Comparison of ENCODE assay signal across 12 mouse cellular contexts in the genomic region with DNA sequence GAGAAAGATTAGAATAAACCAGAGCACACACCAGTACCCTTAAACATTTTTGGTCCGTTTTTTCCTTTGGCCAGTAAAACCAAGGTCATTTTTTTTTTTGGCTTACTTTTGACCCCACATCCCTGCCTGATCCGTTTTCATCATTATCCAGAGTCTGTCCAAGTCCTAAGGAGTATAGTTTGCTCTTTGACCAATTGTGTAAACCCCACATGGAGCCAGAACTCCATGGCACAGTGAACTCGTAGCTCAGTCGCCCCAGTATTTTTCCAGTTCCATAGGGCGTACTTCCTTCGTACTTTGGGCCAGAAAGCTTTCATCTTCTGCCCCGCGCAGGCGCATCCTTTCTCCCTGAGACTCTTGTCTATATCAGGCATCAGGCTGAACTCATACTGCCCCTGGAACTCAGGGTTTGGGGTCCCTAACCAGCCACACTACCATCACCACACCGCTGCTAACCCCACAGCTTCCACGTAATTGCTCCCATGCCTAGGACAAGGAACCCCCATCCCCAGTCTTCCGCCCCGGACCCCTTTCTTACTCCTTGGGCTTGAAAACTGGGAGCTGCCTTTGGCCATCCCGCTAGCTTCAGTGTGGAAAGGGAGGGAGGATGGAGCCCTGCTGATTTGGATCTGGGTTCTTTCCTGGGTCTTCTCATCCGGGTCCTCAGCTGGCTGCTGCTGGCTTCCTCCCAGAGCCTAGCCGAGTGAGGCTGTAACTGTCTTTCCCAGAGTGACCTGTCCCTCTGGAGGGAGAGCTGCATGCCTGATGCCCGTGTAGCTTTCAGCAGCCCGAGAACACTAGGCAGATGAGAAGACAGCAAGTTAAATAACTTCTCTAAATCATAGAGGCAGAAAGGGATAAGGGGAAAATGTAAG. TPM values are rescaled to one million over a fixed set of nuclear protein-coding genes. Genes with fewer than 3 reads are reported as not detected.
DNase-seq lines count a peak whose midpoint lies in the region; ATAC-seq lines count a peak whose summit lies in the region.
"Had no signal": no experiment of that assay in that cellular context is flagged by ENCODE, and none has a peak within 500 bp of the region (broad histone marks: within the 10 kb centered on the region; RNA-seq: fewer than 3 reads in every experiment).

No protein-coding gene starts in this region.

- DNase-seq in kidney, postnatal 10 days, result peak; percentile 10
- no peak for DNase-seq in kidney, postnatal 14 days
- peak; percentile 46 for DNase-seq in embryo, embryonic 11 days
- no peak for DNase-seq in limb, embryonic 10.5 days (ENCODE audit: low spot score)
- no peak for DNase-seq in natural killer cell, adult 2 months (ENCODE audit: low spot score in 2 of 2)
- no peak for DNase-seq in cerebellum, adult 18-20 months
- DNase-seq in adrenal gland, adult (ENCODE audit: inconsistent age in 2 of 2, low spot score in 1 of 2), result no peak
- DNase-seq: kidney, postnatal 25 days; lung, adult 18-20 months; thymus, postnatal 36 days had no signal

- peak overlapping the region; percentile 35 for H3K4me2 ChIP-seq in neural tube, embryonic 13.5 days

- no peaks in the 10 kb centered on the region for H3K27me3 ChIP-seq in limb, embryonic 10.5 days (ENCODE audit: low read depth, poor library complexity, severe bottlenecking)
- peaks cover 28% of the 10 kb centered on the region for H3K27me3 ChIP-seq in neural tube, embryonic 13.5 days

- ATAC-seq in neural tube, embryonic 13.5 days (ENCODE audit: low read depth), result no peak
- ATAC-seq: inflammation-experienced regulatory T-cells, adult 6 months had no signal

- peaks cover 6% of the 10 kb centered on the region; the same call in 1 of the 2 replicates for H3K36me3 ChIP-seq in limb, embryonic 10.5 days
- peaks cover 12% of the 10 kb centered on the region for H3K36me3 ChIP-seq in neural tube, embryonic 13.5 days

- no peak overlapping the region for H3K4me3 ChIP-seq in limb, embryonic 10.5 days
- H3K4me3 ChIP-seq in neural tube, embryonic 13.5 days, result no peak overlapping the region

- 46% methylated on average over 18 of the region's 18 CpGs for WGBS in limb, embryonic 10.5 days
- 31% methylated on average over 18 of the region's 18 CpGs for WGBS in neural tube, embryonic 13.5 days

- H3K4me1 ChIP-seq in limb, embryonic 10.5 days, result peaks cover 3% of the 10 kb centered on the region; the same call in 1 of the 2 replicates
- peaks cover 10% of the 10 kb centered on the region; the same call in 1 of the 2 replicates for H3K4me1 ChIP-seq in neural tube, embryonic 13.5 days (replicated peaks)

- peak overlapping the region; percentile 46; the same call in 1 of the 2 replicates for H3K9ac ChIP-seq in neural tube, embryonic 13.5 days

- no peaks in the 10 kb centered on the region for H3K9me3 ChIP-seq in limb, embryonic 10.5 days (replicated peaks)
- H3K9me3 ChIP-seq in neural tube, embryonic 13.5 days, result no peaks in the 10 kb centered on the region

- H3K27ac ChIP-seq in limb, embryonic 10.5 days, result 0 out of 2 replicates have a peak overlapping the region, but pooled peaks have one; percentile 5
- H3K27ac ChIP-seq in neural tube, embryonic 13.5 days (replicated peaks), result no peak overlapping the region

RNA-seq across cellular contexts. Expression of a gene that starts 58.0 kb away (rescaled TPM):
- 14.9 and 20.9 TPM in 2 replicates for polyA plus RNA-seq in limb, embryonic 10.5 days (2016; fragmentation: Nextera tagmentation; extraction: Ambion mirVana)
- polyA plus RNA-seq in neural tube, embryonic 13.5 days (2015; fragmentation: Nextera tagmentation; extraction: Ambion mirVana), result 17.9 and 20.1 TPM in 2 replicates

Comparison
In these comparisons a context has a peak if more than half of its experiments do, and no peak if none do; other contexts are left out.
1. DNase-seq: peak in kidney, postnatal 10 days (single experiment) and embryo, embryonic 11 days (single experiment); none in kidney, postnatal 14 days (single experiment), limb, embryonic 10.5 days (single experiment), natural killer cell, adult 2 months (0 of 2), cerebellum, adult 18-20 months (0 of 2) and adrenal gland, adult (0 of 2).